Mouse (Mus musculus) adrenal gland, adult 8-10 months (tissue): ENCODE results near the gene Plxnb2. TPM values are rescaled to one million over a fixed set of nuclear protein-coding genes. Genes with fewer than 3 reads are reported as not detected.

Experiments
- DNase-seq: peaks from one replicate; pipeline ENCODE4 v3.0.0; 2022
- microRNA-seq, 2 experiments: library from miRNA; unstranded; fragments of <30 nt; microRNA quantifications; one replicate each; pipeline ENCODE4 v1.2.0; 2022
- total RNA-seq, 4 experiments: library from RNA; stranded (reverse); gene quantifications; 2 replicates each; pipeline ENCODE4 v1.2.4; 2022

Plxnb2 gene
- total RNA-seq, 4 experiments from 2014 or later, result 153 to 177 (median 157) TPM

GRCm38 (mm10) chr15:89125351-89125750 is 55.2 kb downstream of the Plxnb2 start:
- no peak for DNase-seq

GRCm38 (mm10) chr15:89124312-89124711 is 56.3 kb downstream of the Plxnb2 start:
- no peak for DNase-seq

GRCm38 (mm10) chr15:89123595-89123994 is 57.0 kb downstream of the Plxnb2 start:
- no peak for DNase-seq

- peak; percentile 91 for DNase-seq
These were observed 57.8 kb downstream of the Plxnb2 start, which contains the start of gene Tubgcp6 for GRCm38 (mm10) chr15:89122649-89123366. Gene Tubgcp6, minus strand, starts transcription at chr15:89123112.

- no peak for DNase-seq
These were observed 62.6 kb downstream of the Plxnb2 start for GRCm38 (mm10) chr15:89118007-89118406.

- peak; percentile 60 for DNase-seq
These were observed 70.4 kb downstream of the Plxnb2 start for GRCm38 (mm10) chr15:89110147-89110546.

GRCm38 (mm10) chr15:89106976-89107375 is 73.6 kb downstream of the Plxnb2 start:
- no peak for DNase-seq

GRCm38 (mm10) chr15:89106073-89106472 is 74.5 kb downstream of the Plxnb2 start:
- DNase-seq, result no peak

Small RNAs within 50 kb of the gene (microRNA-seq; reads per million reads assigned to microRNA genes)
- gene Mir6958 (0.18 to 0.67 reads per million in 2 experiments), gene Mir7118 (0.18 to 0.67 reads per million in 2 experiments)

Other genes with a start within 250 kb of the Plxnb2 start
- not detected for gene Ttll8, start 226.4 kb downstream of the Plxnb2 start, total RNA-seq
- gene Mlc1, start 201.8 kb downstream of the Plxnb2 start, total RNA-seq, result under 1 TPM in 2 of 4 experiments, not detected in 2; 0.16 to 0.17 TPM
- gene Mov10l1, start 197.9 kb downstream of the Plxnb2 start, total RNA-seq, result not detected
- 1 to 10 TPM in 3 of 4 experiments, under 1 TPM in 1; 0.78 to 2.4 (median 1.7) TPM for gene Panx2, start 121.1 kb downstream of the Plxnb2 start, total RNA-seq
- gene Trabd, start 105.7 kb downstream of the Plxnb2 start, total RNA-seq, result 10 to 100 TPM; 37.0 to 49.0 (median 43.7) TPM
- gene Selenoo, start 91.7 kb downstream of the Plxnb2 start, total RNA-seq, result 10 to 100 TPM; 44.0 to 52.1 (median 46.1) TPM
- gene Tubgcp6, start 57.7 kb downstream of the Plxnb2 start, total RNA-seq, result 10 to 100 TPM; 16.0 to 24.6 (median 20.3) TPM
- 10 to 100 TPM; 13.2 to 23.1 (median 18.0) TPM for gene Hdac10, start 52.1 kb downstream of the Plxnb2 start, total RNA-seq
- 10 to 100 TPM; 10.5 to 22.7 (median 14.3) TPM for gene Mapk12, start 40.1 kb downstream of the Plxnb2 start, total RNA-seq
- 1 to 10 TPM; 4.6 to 7.7 (median 6.3) TPM for gene Mapk11, start 31.2 kb downstream of the Plxnb2 start, total RNA-seq
- 10 to 100 TPM in 1 of 4 experiments, 1 to 10 TPM in 3; 6.9 to 13.2 (median 8.9) TPM for gene Dennd6b, start 15.7 kb upstream of the Plxnb2 start, total RNA-seq
- gene Ppp6r2, start 30.8 kb upstream of the Plxnb2 start, total RNA-seq, result 10 to 100 TPM; 46.8 to 89.2 (median 66.8) TPM
- gene Sbf1, start 134.5 kb upstream of the Plxnb2 start, total RNA-seq, result 100 to 1,000 TPM in 2 of 4 experiments, 10 to 100 TPM in 2; 90.8 to 127 (median 101) TPM
- gene Adm2, start 141.9 kb upstream of the Plxnb2 start, total RNA-seq, result not detected
- 1 to 10 TPM in 2 of 4 experiments, not detected in 2; 1.4 TPM for gene Miox, start 153.6 kb upstream of the Plxnb2 start, total RNA-seq
- gene Lmf2, start 174.9 kb upstream of the Plxnb2 start, total RNA-seq, result 10 to 100 TPM; 44.4 to 57.5 (median 48.6) TPM
- 10 to 100 TPM; 79.1 to 93.1 (median 87.8) TPM for gene Ncaph2, start 174.9 kb upstream of the Plxnb2 start, total RNA-seq
- 10 to 100 TPM; 18.7 to 28.6 (median 24.6) TPM for gene Sco2, start 193.1 kb upstream of the Plxnb2 start, total RNA-seq
- gene Tymp, start 196.3 kb upstream of the Plxnb2 start, total RNA-seq, result under 1 TPM; 0.22 to 0.73 (median 0.51) TPM
- under 1 TPM; 0.34 to 0.73 (median 0.43) TPM for gene Odf3b, start 198.5 kb upstream of the Plxnb2 start, total RNA-seq
- under 1 TPM in 1 of 4 experiments, not detected in 3; 0.09 TPM for gene Klhdc7b, start 204.1 kb upstream of the Plxnb2 start, total RNA-seq
- not detected for gene Syce3, start 229.7 kb upstream of the Plxnb2 start, total RNA-seq
- 10 to 100 TPM in 3 of 4 experiments, 1 to 10 TPM in 1; 6.3 to 68.6 (median 53.1) TPM for gene Cpt1b, start 245.1 kb upstream of the Plxnb2 start, total RNA-seq
- 1 to 10 TPM; 1.1 to 2.3 (median 1.9) TPM for gene C730034F03Rik, start 248.8 kb upstream of the Plxnb2 start, total RNA-seq
- 1 to 10 TPM in 2 of 4 experiments, not detected in 2; 1.2 to 1.5 TPM for gene Gm44502, start 248.9 kb upstream of the Plxnb2 start, total RNA-seq
- gene Chkb, start 249.1 kb upstream of the Plxnb2 start, total RNA-seq, result 10 to 100 TPM; 47.0 to 76.2 (median 66.7) TPM